Mouse (Mus musculus) midbrain, embryonic 10.5 days (tissue): ENCODE measurements around the gene Anxa4. TPM values are rescaled to one million over a fixed set of nuclear protein-coding genes. Genes with fewer than 3 reads are reported as not detected.

Experiments used
- polyA plus RNA-seq: library from polyadenylated mRNA; unstranded; fragments of >200 nt; fragmentation: Nextera tagmentation; extraction: Ambion mirVana; gene quantifications from 2 replicates; pipeline ENCODE4 v1.2.1, GENCODE M21; 2016

Gene Anxa4
- polyA plus RNA-seq, 1 experiment from 2014 or later = 4.5 TPM

Other genes starting within 250 kb of the Anxa4 start
- gene Asprv1, start 165.4 kb downstream of the Anxa4 start, polyA plus RNA-seq = 0.25 and 0.53 TPM in 2 replicates
- gene Mxd1, start 124.4 kb downstream of the Anxa4 start, polyA plus RNA-seq = 9.1 and 15.3 TPM in 2 replicates
- 128 and 133 TPM in 2 replicates for gene Snrnp27, start 109.1 kb downstream of the Anxa4 start, polyA plus RNA-seq
- gene Gmcl1, start 60.2 kb downstream of the Anxa4 start, polyA plus RNA-seq = 33.9 and 34.0 TPM in 2 replicates
- 10.2 and 15.4 TPM in 2 replicates for gene Aak1, start 55.9 kb upstream of the Anxa4 start, polyA plus RNA-seq
- gene Nfu1, start 215.7 kb upstream of the Anxa4 start, polyA plus RNA-seq = 88.3 and 93.9 TPM in 2 replicates
- 11.5 and 13.3 TPM in 2 replicates for gene Gfpt1, start 249.3 kb upstream of the Anxa4 start, polyA plus RNA-seq